Mouse (Mus musculus) stomach, postnatal 0 days (tissue): ENCODE results near the gene Rpl9-ps1. TPM values are rescaled to one million over a fixed set of nuclear protein-coding genes. Genes with fewer than 3 reads are reported as not detected.
A peak's percentile ranks its signal among the peaks of the same experiment; 100 is the strongest.

Experiments
- ATAC-seq: fragments of 200-750 bp; cut with Nextera tagmentation; 2 replicates; pipeline ENCODE4 v1.8.0; 2017; ENCODE audit not compliant: low FRiP score, low TSS enrichment
- DNase-seq: peaks from one replicate; pipeline ENCODE4 v3.0.0-alpha.2; 2016; ENCODE audit warnings: low spot score
- H3K27ac ChIP-seq: fragments of 300-500 bp; sonication (generic); replicated peaks from 2 replicates; pipeline ENCODE4 v1.5.1; 2014; ENCODE audit warnings: mild to moderate bottlenecking, control low read depth
- H3K27me3 ChIP-seq: fragments of 300-500 bp; sonication (generic); 2 replicates; pipeline ENCODE4 v1.6.1; 2014; ENCODE audit warnings: low read length; ENCODE audit not compliant: control insufficient read depth, insufficient read depth
- H3K36me3 ChIP-seq: fragments of 300-500 bp; sonication (generic); 2 replicates; pipeline ENCODE4 v1.6.1; 2014; ENCODE audit warnings: low read length, mixed read lengths; ENCODE audit not compliant: control insufficient read depth, insufficient read depth
- H3K4me1 ChIP-seq: fragments of 300-500 bp; sonication (generic); replicated peaks from 2 replicates; pipeline ENCODE4 v1.6.1; 2014; ENCODE audit warnings: antibody characterized with exemption; ENCODE audit not compliant: control insufficient read depth, insufficient read depth
- H3K4me2 ChIP-seq: fragments of 300-500 bp; sonication (generic); replicated peaks from 2 replicates; pipeline ENCODE4 v1.6.1; 2014; ENCODE audit warnings: low read depth, mild to moderate bottlenecking, control low read depth, moderate library complexity
- H3K4me3 ChIP-seq: fragments of 300-500 bp; sonication (generic); 2 replicates; pipeline ENCODE4 v1.5.1; 2014; ENCODE audit warnings: low read depth, low read length, control low read depth
- H3K9ac ChIP-seq: fragments of 300-500 bp; sonication (generic); 2 replicates; pipeline ENCODE4 v1.6.1; 2014; ENCODE audit warnings: mild to moderate bottlenecking, low read length, control low read depth, mixed read lengths
- H3K9me3 ChIP-seq: fragments of 300-500 bp; sonication (generic); 2 replicates; pipeline ENCODE4 v1.6.1; 2016; ENCODE audit warnings: low read length; ENCODE audit not compliant: control insufficient read depth
- CTCF ChIP-seq: IDR thresholded peaks from 2 replicates; pipeline ENCODE4 v1.5.1; 2016; ENCODE audit warnings: antibody characterized with exemption, low read depth, mild to moderate bottlenecking, moderate library complexity
- EP300 ChIP-seq: optimal IDR thresholded peaks from 2 replicates; pipeline ENCODE3; 2016; ENCODE audit warnings: antibody characterized with exemption
- WGBS: fragments of 180-500 bp; shearing (Covaris S2); extraction: QIAGEN DNeasy Blood & Tissue Kit; methylation state at CpG from one replicate; pipeline ENCODE4 v1.1.7; 2014; 5-methylcytosine and 5-hydroxymethylcytosine counted together
- polyA plus RNA-seq: library from polyadenylated mRNA; unstranded; fragments of >200 nt; fragmentation: Nextera tagmentation; extraction: Ambion mirVana; gene quantifications from 2 replicates; pipeline ENCODE4 v1.2.1, GENCODE M21; 2015

The Rpl9-ps1 gene
- polyA plus RNA-seq, 1 experiment from 2014 or later, result not detected

- Histone ChIP-seq H3K9ac (no peak overlapping the region), H3K27ac (no peak overlapping the region), H3K36me3 (no peaks in the 10 kb centered on the region), H3K4me3 (no peak overlapping the region), H3K4me2 (no peak overlapping the region), H3K4me1 (no peaks in the 10 kb centered on the region), H3K9me3 (no peaks in the 10 kb centered on the region), H3K27me3 (no peaks in the 10 kb centered on the region)
- DNase-seq (no peak), ATAC-seq (no peak)
- 84% methylated on average over 3 of the region's 3 CpGs for WGBS
- no peak for TF ChIP-seq CTCF
These were observed 42.0 kb downstream of the Rpl9-ps1 start for GRCm38 (mm10) chr11:83603399-83603798.

GRCm38 (mm10) chr11:83600576-83600975 is 44.8 kb downstream of the Rpl9-ps1 start:
- H3K4me1 ChIP-seq, result no peaks in the 10 kb centered on the region
- no peaks in the 10 kb centered on the region for H3K36me3 ChIP-seq
- H3K27ac ChIP-seq, result no peak overlapping the region
- no peak for DNase-seq
- H3K4me3 ChIP-seq, result no peak overlapping the region
- no peaks in the 10 kb centered on the region for H3K9me3 ChIP-seq
- H3K9ac ChIP-seq, result no peak overlapping the region
- TF ChIP-seq CTCF (no peak), EP300 (no peak)
- ATAC-seq, result no peak
- WGBS, result 72% methylated on average over 2 of the region's 2 CpGs
- no peaks in the 10 kb centered on the region for H3K27me3 ChIP-seq
- no peak overlapping the region for H3K4me2 ChIP-seq

GRCm38 (mm10) chr11:83598991-83599390 is 46.4 kb downstream of the Rpl9-ps1 start:
- ATAC-seq, result no peak
- H3K9ac ChIP-seq, result no peak overlapping the region
- no peaks in the 10 kb centered on the region for H3K4me1 ChIP-seq
- 62% methylated on average over 3 of the region's 3 CpGs for WGBS
- DNase-seq, result no peak
- H3K4me2 ChIP-seq, result no peak overlapping the region
- no peak overlapping the region for H3K4me3 ChIP-seq
- TF ChIP-seq CTCF (no peak), EP300 (no peak)
- H3K36me3 ChIP-seq, result no peaks in the 10 kb centered on the region
- H3K27me3 ChIP-seq, result no peaks in the 10 kb centered on the region
- H3K27ac ChIP-seq, result no peak overlapping the region
- no peaks in the 10 kb centered on the region for H3K9me3 ChIP-seq

GRCm38 (mm10) chr11:83598207-83598837 is 47.1 kb downstream of the Rpl9-ps1 start:
- 48% methylated on average over 3 of the region's 3 CpGs for WGBS
- Histone ChIP-seq H3K9me3 (no peaks in the 10 kb centered on the region), H3K9ac (no peak overlapping the region), H3K4me2 (no peak overlapping the region), H3K4me1 (no peaks in the 10 kb centered on the region), H3K27ac (no peak overlapping the region), H3K36me3 (no peaks in the 10 kb centered on the region), H3K4me3 (no peak overlapping the region), H3K27me3 (no peaks in the 10 kb centered on the region)
- ATAC-seq (no peak), DNase-seq (no peak)
- TF ChIP-seq CTCF (no peak), EP300 (no peak)

GRCm38 (mm10) chr11:83597796-83598195 is 47.6 kb downstream of the Rpl9-ps1 start:
- WGBS, result 87% methylated on average over 7 of the region's 7 CpGs
- Histone ChIP-seq H3K9ac (no peak overlapping the region), H3K4me3 (no peak overlapping the region), H3K4me2 (no peak overlapping the region), H3K36me3 (no peaks in the 10 kb centered on the region), H3K27me3 (no peaks in the 10 kb centered on the region), H3K4me1 (no peaks in the 10 kb centered on the region), H3K9me3 (no peaks in the 10 kb centered on the region), H3K27ac (0 out of 2 replicates have a peak overlapping the region, but pooled peaks have one; percentile 24)
- no peak for ATAC-seq
- TF ChIP-seq EP300 (no peak), CTCF (no peak)
- no peak for DNase-seq

- Histone ChIP-seq H3K4me3 (no peak overlapping the region), H3K9ac (no peak overlapping the region), H3K4me2 (no peak overlapping the region), H3K9me3 (no peaks in the 10 kb centered on the region), H3K36me3 (no peaks in the 10 kb centered on the region), H3K27me3 (no peaks in the 10 kb centered on the region), H3K4me1 (no peaks in the 10 kb centered on the region), H3K27ac (no peak overlapping the region)
- 65% methylated on average over 7 of the region's 7 CpGs for WGBS
- ATAC-seq, result no peak
- DNase-seq, result no peak
- no peak for TF ChIP-seq CTCF
These were observed 49.6 kb downstream of the Rpl9-ps1 start for GRCm38 (mm10) chr11:83595669-83596455.

Other genes starting within 250 kb of the Rpl9-ps1 start
- 0.69 and 1.1 TPM in 2 replicates for gene Rasl10b, start 236.5 kb downstream of the Rpl9-ps1 start, polyA plus RNA-seq
- gene Gas2l2, start 216.2 kb downstream of the Rpl9-ps1 start, polyA plus RNA-seq, result 0.11 and 0.21 TPM in 2 replicates
- 0.68 and 0.98 TPM in 2 replicates for gene 1700020L24Rik, start 207.9 kb downstream of the Rpl9-ps1 start, polyA plus RNA-seq
- 5.6 and 6.4 TPM in 2 replicates for gene Mmp28, start 182.6 kb downstream of the Rpl9-ps1 start, polyA plus RNA-seq
- 2.8 and 4.0 TPM in 2 replicates for gene Taf15, start 172.5 kb downstream of the Rpl9-ps1 start, polyA plus RNA-seq
- not detected in 2 replicates for gene Heatr9, start 123.4 kb downstream of the Rpl9-ps1 start, polyA plus RNA-seq
- gene Ccl5, start 115.1 kb downstream of the Rpl9-ps1 start, polyA plus RNA-seq, result 0.33 and 1.1 TPM in 2 replicates
- gene Ccl9, start 67.0 kb downstream of the Rpl9-ps1 start, polyA plus RNA-seq, result 2.5 and 3.5 TPM in 2 replicates
- gene Ccl6, start 52.5 kb downstream of the Rpl9-ps1 start, polyA plus RNA-seq, result 57.9 and 58.5 TPM in 2 replicates
- gene Ccl3, start 3.7 kb upstream of the Rpl9-ps1 start, polyA plus RNA-seq, result 0.18 and 0.29 TPM in 2 replicates
- gene Ccl4, start 17.0 kb upstream of the Rpl9-ps1 start, polyA plus RNA-seq, result 0.16 and 0.25 TPM in 2 replicates
- gene Wfdc17, start 58.4 kb upstream of the Rpl9-ps1 start, polyA plus RNA-seq, result 0.81 and 2.7 TPM in 2 replicates
- gene Wfdc18, start 63.4 kb upstream of the Rpl9-ps1 start, polyA plus RNA-seq, result 0.87 and 2.7 TPM in 2 replicates
- gene Wfdc21, start 101.3 kb upstream of the Rpl9-ps1 start, polyA plus RNA-seq, result 3.1 and 3.4 TPM in 2 replicates
- 8.6 and 9.2 TPM in 2 replicates for gene Heatr6, start 108.1 kb upstream of the Rpl9-ps1 start, polyA plus RNA-seq
- gene Hnf1b, start 204.4 kb upstream of the Rpl9-ps1 start, polyA plus RNA-seq, result 4.8 and 5.0 TPM in 2 replicates